Mouse (Mus musculus) cerebellum, adult 18-20 months (tissue): ENCODE measurements around the gene Lrguk.

ENCODE experiments used
- DNase-seq, 2 experiments: peaks; one replicate each; pipeline ENCODE4 v3.0.0; 2021

Gene Lrguk

GRCm38 (mm10) chr6:34179911-34180310, 150.7 kb downstream of the Lrguk start:
- no peak for DNase-seq

- DNase-seq, result no peak
These were observed 152.7 kb downstream of the Lrguk start for GRCm38 (mm10) chr6:34181961-34182360.

DNA sequence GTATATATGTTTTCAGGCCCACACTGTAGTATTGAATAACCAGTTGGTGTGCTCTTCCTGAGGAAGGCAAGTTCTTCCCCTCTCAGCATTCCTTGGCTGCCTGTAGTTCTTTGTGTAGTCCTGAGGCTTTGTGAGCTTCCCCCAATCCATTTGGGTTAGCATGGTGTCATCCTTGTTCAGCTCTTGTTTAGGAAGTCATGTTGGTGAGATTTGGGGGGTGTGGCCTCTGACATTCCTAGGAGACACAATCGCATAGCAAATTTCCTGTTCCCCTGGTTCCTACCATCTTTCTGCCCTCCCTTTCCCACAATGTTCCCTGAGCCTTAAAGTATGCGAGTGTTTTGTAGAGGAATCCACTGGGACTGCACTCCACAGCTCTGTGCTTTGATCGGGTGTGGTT, 154.1 kb downstream of the Lrguk start:
- DNase-seq, result no peak
